Mouse (Mus musculus) forebrain, embryonic 16.5 days (tissue): ENCODE measurements around the gene Zfp536. TPM values are rescaled to one million over a fixed set of nuclear protein-coding genes. Genes with fewer than 3 reads are reported as not detected.

ENCODE experiments used
- ATAC-seq: fragments of 200-750 bp; cut with Nextera tagmentation; 2 replicates; pipeline ENCODE4 v1.8.0; 2017; ENCODE audit warnings: mild to moderate bottlenecking, moderate library complexity
- H3K27ac ChIP-seq: fragments of 300-500 bp; sonication (generic); 2 replicates; pipeline ENCODE4 v1.5.1; 2014; ENCODE audit warnings: low read length, control low read depth
- H3K27me3 ChIP-seq: fragments of 300-500 bp; sonication (generic); replicated peaks from 2 replicates; pipeline ENCODE4 v1.6.1; 2014; ENCODE audit warnings: low read length; ENCODE audit not compliant: control insufficient read depth, insufficient read depth
- H3K36me3 ChIP-seq: fragments of 300-500 bp; sonication (generic); 2 replicates; pipeline ENCODE4 v1.6.1; 2014; ENCODE audit not compliant: control insufficient read depth, insufficient read depth
- H3K4me1 ChIP-seq: fragments of 300-500 bp; sonication (generic); replicated peaks from 2 replicates; pipeline ENCODE4 v1.6.1; 2014; ENCODE audit warnings: low read length; ENCODE audit not compliant: control insufficient read depth, insufficient read depth
- H3K4me2 ChIP-seq: fragments of 300-500 bp; sonication (generic); 2 replicates; pipeline ENCODE4 v1.6.1; 2014; ENCODE audit warnings: mild to moderate bottlenecking, low read length, control low read depth
- H3K4me3 ChIP-seq: fragments of 300-500 bp; sonication (generic); replicated peaks from 2 replicates; pipeline ENCODE4 v1.5.1; 2014; ENCODE audit warnings: mild to moderate bottlenecking, low read length, control low read depth
- H3K9ac ChIP-seq: fragments of 300-500 bp; sonication (generic); replicated peaks from 2 replicates; pipeline ENCODE4 v1.6.1; 2014; ENCODE audit warnings: low read depth, low read length, control low read depth
- H3K9me3 ChIP-seq: fragments of 300-500 bp; sonication (generic); 2 replicates; pipeline ENCODE4 v1.6.1; 2016; ENCODE audit warnings: low read length; ENCODE audit not compliant: control insufficient read depth
- WGBS: fragments of 180-500 bp; shearing (Covaris S2); extraction: QIAGEN DNeasy Blood & Tissue Kit; methylation state at CpG from one replicate; pipeline ENCODE4 v1.1.7; 2014; 5-methylcytosine and 5-hydroxymethylcytosine counted together
- polyA plus RNA-seq: library from polyadenylated mRNA; unstranded; fragments of >200 nt; fragmentation: Nextera tagmentation; extraction: Ambion mirVana; gene quantifications from 2 replicates; pipeline ENCODE4 v1.2.1, GENCODE M21; 2015

Gene Zfp536
- polyA plus RNA-seq, 1 experiment from 2014 or later, result 31.1 TPM

DNA sequence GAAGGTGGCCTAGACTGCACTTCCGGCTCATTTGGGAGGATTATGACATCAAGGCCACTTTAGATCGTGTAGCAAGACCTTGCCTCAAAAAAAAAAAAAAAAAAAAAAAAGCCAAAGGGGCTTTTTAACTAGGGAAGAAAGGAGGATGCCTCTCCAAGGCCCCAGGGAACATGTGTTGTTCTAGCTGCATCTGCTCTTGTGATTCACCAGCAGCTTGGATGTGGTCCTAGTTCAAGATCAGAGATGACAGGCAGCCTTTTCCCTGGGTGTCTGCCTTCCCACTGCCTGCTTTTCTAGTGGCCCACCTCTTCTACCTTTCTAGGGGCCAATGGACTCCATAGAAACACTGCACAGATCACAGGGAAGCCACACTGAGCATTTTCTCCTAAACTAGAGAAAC lies 350.5 kb downstream of the Zfp536 start:
- no peaks in the 10 kb centered on the region for H3K4me1 ChIP-seq
- no peak overlapping the region for H3K4me3 ChIP-seq
- no peaks in the 10 kb centered on the region for H3K27me3 ChIP-seq
- 8% methylated on average over 2 of the region's 2 CpGs for whole genome bisulfite sequencing
- H3K4me2 ChIP-seq, result no peak overlapping the region
- no peaks in the 10 kb centered on the region for H3K9me3 ChIP-seq
- no peaks in the 10 kb centered on the region for H3K36me3 ChIP-seq
- no peak overlapping the region for H3K27ac ChIP-seq
- H3K9ac ChIP-seq, result no peak overlapping the region
- no peak for ATAC-seq

Other genes with a start within 250 kb of the Zfp536 start
- gene Uri1, start 249.9 kb upstream of the Zfp536 start, polyA plus RNA-seq, result 35.9 and 43.9 TPM in 2 replicates